Mouse (Mus musculus): Measurements from ENCODE around the gene Cradd. TPM values are rescaled to one million over a fixed set of nuclear protein-coding genes. Genes with fewer than 3 reads are reported as not detected.

The Cradd gene
- polyA plus RNA-seq, 1 experiment from 2014 or later, result 12.0 TPM

- no peaks in the 10 kb centered on the region for H3K36me3 ChIP-seq (ENCODE audit: control insufficient read depth, insufficient read depth, low read length)
- no peak overlapping the region for H3K27ac ChIP-seq (replicated peaks; ENCODE audit: low read depth, low read length)
- no peaks in the 10 kb centered on the region for H3K9me3 ChIP-seq (ENCODE audit: control insufficient read depth, low read length)
- 83% methylated on average over 16 of the region's 16 CpGs for WGBS
- H3K9ac ChIP-seq (replicated peaks; ENCODE audit: low read length), result no peak overlapping the region
- H3K27me3 ChIP-seq (ENCODE audit: control insufficient read depth, insufficient read depth, low read length), result no peaks in the 10 kb centered on the region
- ATAC-seq (ENCODE audit: low FRiP score, low TSS enrichment) (no peak), DNase-seq (no peak)
- H3K4me1 ChIP-seq (ENCODE audit: control insufficient read depth, insufficient read depth, low read length), result peaks cover 4% of the 10 kb centered on the region; the same call in 1 of the 2 replicates
- no peak overlapping the region for H3K4me3 ChIP-seq (replicated peaks; ENCODE audit: low read depth, low read length)
- H3K4me2 ChIP-seq (ENCODE audit: low read length), result no peak overlapping the region
These were observed 100.7 kb downstream of the Cradd start for GRCm38 (mm10) chr10:95223211-95223610.

GRCm38 (mm10) chr10:95221914-95222313, 102.0 kb downstream of the Cradd start:
- no peak for ATAC-seq (ENCODE audit: low FRiP score, low TSS enrichment)
- H3K27me3 ChIP-seq (ENCODE audit: control insufficient read depth, insufficient read depth, low read length), result no peaks in the 10 kb centered on the region
- H3K36me3 ChIP-seq (ENCODE audit: control insufficient read depth, insufficient read depth, low read length), result no peaks in the 10 kb centered on the region
- no peak overlapping the region for H3K27ac ChIP-seq (replicated peaks; ENCODE audit: low read depth, low read length)
- no peaks in the 10 kb centered on the region for H3K4me1 ChIP-seq (ENCODE audit: control insufficient read depth, insufficient read depth, low read length)
- no peak overlapping the region for H3K4me3 ChIP-seq (replicated peaks; ENCODE audit: low read depth, low read length)
- WGBS, result 73% methylated on average over 9 of the region's 9 CpGs
- H3K9ac ChIP-seq (replicated peaks; ENCODE audit: low read length), result no peak overlapping the region
- DNase-seq, result no peak
- H3K9me3 ChIP-seq (ENCODE audit: control insufficient read depth, low read length), result no peaks in the 10 kb centered on the region
- no peak overlapping the region for H3K4me2 ChIP-seq (ENCODE audit: low read length)

GRCm38 (mm10) chr10:95220536-95220935, 103.4 kb downstream of the Cradd start:
- ATAC-seq (ENCODE audit: low FRiP score, low TSS enrichment) (no peak), DNase-seq (no peak)
- no peaks in the 10 kb centered on the region for H3K27me3 ChIP-seq (ENCODE audit: control insufficient read depth, insufficient read depth, low read length)
- H3K27ac ChIP-seq (replicated peaks; ENCODE audit: low read depth, low read length), result no peak overlapping the region
- H3K4me1 ChIP-seq (ENCODE audit: control insufficient read depth, insufficient read depth, low read length), result no peaks in the 10 kb centered on the region
- H3K4me2 ChIP-seq (ENCODE audit: low read length), result no peak overlapping the region
- no peaks in the 10 kb centered on the region for H3K9me3 ChIP-seq (ENCODE audit: control insufficient read depth, low read length)
- 58% methylated on average over 3 of the region's 3 CpGs for WGBS
- H3K4me3 ChIP-seq (replicated peaks; ENCODE audit: low read depth, low read length), result no peak overlapping the region
- H3K36me3 ChIP-seq (ENCODE audit: control insufficient read depth, insufficient read depth, low read length), result no peaks in the 10 kb centered on the region
- no peak overlapping the region for H3K9ac ChIP-seq (replicated peaks; ENCODE audit: low read length)

DNA sequence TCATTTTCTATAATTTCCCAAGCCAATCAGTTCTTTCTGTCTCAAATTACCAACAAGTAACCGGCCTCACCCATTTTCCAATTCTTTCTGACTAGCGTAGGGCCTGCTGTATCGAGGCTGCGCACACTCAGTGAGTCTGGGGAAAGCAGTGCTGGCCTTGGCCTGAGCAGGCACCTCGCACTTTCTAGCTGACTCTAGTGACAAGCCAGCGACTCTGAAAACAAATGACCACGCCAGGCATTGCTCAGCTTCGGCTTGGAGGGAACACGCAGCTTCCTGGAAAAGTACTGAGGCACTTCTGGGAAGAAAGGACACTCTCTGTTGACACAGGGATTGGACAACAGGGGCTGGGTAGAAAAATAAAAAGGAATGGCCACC, 105.3 kb downstream of the Cradd start:
- Histone ChIP-seq H3K36me3 (ENCODE audit: control insufficient read depth, insufficient read depth, low read length) (no peaks in the 10 kb centered on the region), H3K27ac (replicated peaks; ENCODE audit: low read depth, low read length) (no peak overlapping the region), H3K9ac (replicated peaks; ENCODE audit: low read length) (no peak overlapping the region), H3K9me3 (ENCODE audit: control insufficient read depth, low read length) (no peaks in the 10 kb centered on the region), H3K4me3 (replicated peaks; ENCODE audit: low read depth, low read length) (no peak overlapping the region), H3K27me3 (ENCODE audit: control insufficient read depth, insufficient read depth, low read length) (no peaks in the 10 kb centered on the region), H3K4me1 (ENCODE audit: control insufficient read depth, insufficient read depth, low read length) (no peaks in the 10 kb centered on the region), H3K4me2 (ENCODE audit: low read length) (no peak overlapping the region)
- no peak for ATAC-seq (ENCODE audit: low FRiP score, low TSS enrichment)
- WGBS, result 90% methylated on average over 9 of the region's 9 CpGs
- DNase-seq, result no peak

GRCm38 (mm10) chr10:95217956-95218682, 105.8 kb downstream of the Cradd start:
- no peak overlapping the region for H3K4me3 ChIP-seq (replicated peaks; ENCODE audit: low read depth, low read length)
- H3K27me3 ChIP-seq (ENCODE audit: control insufficient read depth, insufficient read depth, low read length), result no peaks in the 10 kb centered on the region
- no peak overlapping the region for H3K4me2 ChIP-seq (ENCODE audit: low read length)
- no peaks in the 10 kb centered on the region for H3K9me3 ChIP-seq (ENCODE audit: control insufficient read depth, low read length)
- no peak overlapping the region for H3K27ac ChIP-seq (replicated peaks; ENCODE audit: low read depth, low read length)
- H3K4me1 ChIP-seq (ENCODE audit: control insufficient read depth, insufficient read depth, low read length), result no peaks in the 10 kb centered on the region
- no peaks in the 10 kb centered on the region for H3K36me3 ChIP-seq (ENCODE audit: control insufficient read depth, insufficient read depth, low read length)
- DNase-seq, result no peak
- WGBS, result 67% methylated on average over 18 of the region's 18 CpGs
- H3K9ac ChIP-seq (replicated peaks; ENCODE audit: low read length), result no peak overlapping the region
- ATAC-seq (ENCODE audit: low FRiP score, low TSS enrichment), result no peak

DNA sequence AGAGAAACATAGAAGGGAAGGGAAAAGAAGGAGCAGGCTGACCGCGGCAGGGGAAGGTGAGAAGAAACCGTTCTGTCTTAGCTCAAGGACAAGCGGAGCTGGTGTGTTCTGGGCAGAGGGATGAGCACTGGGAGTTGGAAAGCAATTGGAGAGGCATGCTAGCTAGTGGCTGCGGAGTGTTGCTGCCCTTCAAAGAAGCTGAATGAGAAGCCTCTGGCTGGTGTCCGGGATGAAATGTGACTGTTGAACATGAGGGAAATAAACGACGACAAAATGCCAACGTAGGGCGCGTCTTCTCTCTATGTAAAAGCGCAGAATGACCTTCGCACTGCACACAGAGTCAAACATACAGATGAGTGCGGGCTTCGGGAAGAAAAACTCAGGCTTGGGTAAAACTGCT, 108.6 kb downstream of the Cradd start:
- Histone ChIP-seq H3K9me3 (ENCODE audit: control insufficient read depth, low read length) (no peaks in the 10 kb centered on the region), H3K27me3 (ENCODE audit: control insufficient read depth, insufficient read depth, low read length) (no peaks in the 10 kb centered on the region), H3K36me3 (ENCODE audit: control insufficient read depth, insufficient read depth, low read length) (no peaks in the 10 kb centered on the region), H3K4me2 (ENCODE audit: low read length) (no peak overlapping the region), H3K4me3 (replicated peaks; ENCODE audit: low read depth, low read length) (no peak overlapping the region), H3K4me1 (ENCODE audit: control insufficient read depth, insufficient read depth, low read length) (0 out of 2 replicates have a peak, but pooled peaks cover 4% of the 10 kb centered on the region), H3K9ac (replicated peaks; ENCODE audit: low read length) (no peak overlapping the region), H3K27ac (replicated peaks; ENCODE audit: low read depth, low read length) (no peak overlapping the region)
- no peak for DNase-seq
- WGBS, result 94% methylated on average over 15 of the region's 15 CpGs
- no peak for ATAC-seq (ENCODE audit: low FRiP score, low TSS enrichment)

DNA sequence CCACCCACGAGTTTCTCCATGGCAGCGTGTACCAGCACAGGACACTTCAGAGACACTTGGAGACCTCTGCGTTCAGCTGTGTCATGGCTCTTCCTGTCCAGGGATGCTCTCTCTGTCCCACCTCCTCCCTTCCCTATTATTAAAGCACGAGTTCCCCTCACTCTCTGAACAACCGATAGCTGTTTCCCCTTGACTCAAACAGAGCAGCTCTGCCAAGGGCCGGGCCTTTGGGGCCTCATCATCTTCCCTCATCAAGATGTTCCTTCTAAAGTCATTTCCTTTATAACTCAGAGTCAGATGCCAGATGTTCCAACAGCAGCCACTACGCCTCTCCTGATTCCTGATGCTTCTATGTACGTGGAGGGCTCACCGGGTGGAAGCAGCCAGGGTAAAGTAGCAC, 110.1 kb downstream of the Cradd start:
- no peaks in the 10 kb centered on the region for H3K9me3 ChIP-seq (ENCODE audit: control insufficient read depth, low read length)
- WGBS, result 88% methylated on average over 9 of the region's 9 CpGs
- no peak overlapping the region for H3K27ac ChIP-seq (replicated peaks; ENCODE audit: low read depth, low read length)
- H3K4me1 ChIP-seq (ENCODE audit: control insufficient read depth, insufficient read depth, low read length), result 0 out of 2 replicates have a peak, but pooled peaks cover 4% of the 10 kb centered on the region
- no peak overlapping the region for H3K4me3 ChIP-seq (replicated peaks; ENCODE audit: low read depth, low read length)
- H3K36me3 ChIP-seq (ENCODE audit: control insufficient read depth, insufficient read depth, low read length), result no peaks in the 10 kb centered on the region
- no peak overlapping the region for H3K9ac ChIP-seq (replicated peaks; ENCODE audit: low read length)
- DNase-seq (no peak), ATAC-seq (ENCODE audit: low FRiP score, low TSS enrichment) (no peak)
- H3K27me3 ChIP-seq (ENCODE audit: control insufficient read depth, insufficient read depth, low read length), result no peaks in the 10 kb centered on the region
- H3K4me2 ChIP-seq (ENCODE audit: low read length), result no peak overlapping the region

- DNase-seq (no peak), ATAC-seq (ENCODE audit: low FRiP score, low TSS enrichment) (no peak)
- Histone ChIP-seq H3K9ac (replicated peaks; ENCODE audit: low read length) (no peak overlapping the region), H3K27ac (replicated peaks; ENCODE audit: low read depth, low read length) (no peak overlapping the region), H3K4me1 (ENCODE audit: control insufficient read depth, insufficient read depth, low read length) (0 out of 2 replicates have a peak, but pooled peaks cover 4% of the 10 kb centered on the region), H3K36me3 (ENCODE audit: control insufficient read depth, insufficient read depth, low read length) (no peaks in the 10 kb centered on the region), H3K4me2 (ENCODE audit: low read length) (no peak overlapping the region), H3K4me3 (replicated peaks; ENCODE audit: low read depth, low read length) (no peak overlapping the region), H3K27me3 (ENCODE audit: control insufficient read depth, insufficient read depth, low read length) (no peaks in the 10 kb centered on the region), H3K9me3 (ENCODE audit: control insufficient read depth, low read length) (no peaks in the 10 kb centered on the region)
- 94% methylated on average over 8 of the region's 8 CpGs for WGBS
These were observed 110.6 kb downstream of the Cradd start for GRCm38 (mm10) chr10:95213311-95213710.

DNA sequence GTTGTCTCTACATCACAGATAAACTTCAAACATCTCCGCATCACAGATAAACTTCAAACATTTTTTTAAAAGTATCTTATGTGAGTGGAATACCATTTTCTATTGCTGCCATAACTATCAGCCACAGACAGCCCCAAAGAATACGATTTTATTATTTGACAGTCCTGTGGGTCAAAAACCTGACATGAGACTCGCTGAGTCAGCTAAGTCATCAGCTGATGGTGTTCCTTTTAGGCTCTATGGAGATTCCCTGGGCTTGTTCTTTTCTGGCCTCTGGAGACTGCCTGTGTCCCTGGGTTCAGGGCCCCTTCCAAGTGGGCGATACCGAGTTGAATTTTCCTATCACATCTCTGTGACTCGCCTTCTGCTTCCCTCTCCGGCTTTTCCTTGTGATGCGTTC, 112.3 kb downstream of the Cradd start:
- no peak overlapping the region for H3K27ac ChIP-seq (replicated peaks; ENCODE audit: low read depth, low read length)
- H3K4me1 ChIP-seq (ENCODE audit: control insufficient read depth, insufficient read depth, low read length), result 0 out of 2 replicates have a peak, but pooled peaks cover 4% of the 10 kb centered on the region
- no peaks in the 10 kb centered on the region for H3K27me3 ChIP-seq (ENCODE audit: control insufficient read depth, insufficient read depth, low read length)
- DNase-seq, result no peak
- H3K4me3 ChIP-seq (replicated peaks; ENCODE audit: low read depth, low read length), result no peak overlapping the region
- no peak overlapping the region for H3K9ac ChIP-seq (replicated peaks; ENCODE audit: low read length)
- no peak overlapping the region for H3K4me2 ChIP-seq (ENCODE audit: low read length)
- 88% methylated on average over 8 of the region's 8 CpGs for WGBS
- no peaks in the 10 kb centered on the region for H3K9me3 ChIP-seq (ENCODE audit: control insufficient read depth, low read length)
- H3K36me3 ChIP-seq (ENCODE audit: control insufficient read depth, insufficient read depth, low read length), result no peaks in the 10 kb centered on the region
- no peak for ATAC-seq (ENCODE audit: low FRiP score, low TSS enrichment)
